Mouse (Mus musculus): Measurements from ENCODE around the gene Rer1. TPM values are rescaled to one million over a fixed set of nuclear protein-coding genes. Genes with fewer than 3 reads are reported as not detected.

The Rer1 gene
- polyA plus RNA-seq, 1 experiment = 82.5 TPM

GRCm38 (mm10) chr4:155075137-155075536, 11.0 kb downstream of the Rer1 start:
- Histone ChIP-seq H3K27ac (ENCODE audit: insufficient read depth, low read length) (no peak overlapping the region), H3K4me3 (ENCODE audit: low read depth, low read length) (no peak overlapping the region), H3K36me3 (ENCODE audit: control insufficient read depth, insufficient read depth, low read length, poor library complexity, severe bottlenecking) (peaks cover 67% of the 10 kb centered on the region), H3K9ac (ENCODE audit: low read depth, poor library complexity, severe bottlenecking) (no peak overlapping the region), H3K4me1 (ENCODE audit: control insufficient read depth, insufficient read depth, low read length) (no peaks in the 10 kb centered on the region), H3K27me3 (ENCODE audit: control insufficient read depth, insufficient read depth, low read length, poor library complexity, severe bottlenecking) (no peaks in the 10 kb centered on the region), H3K9me3 (replicated peaks; ENCODE audit: control insufficient read depth, insufficient read depth, low read length, poor library complexity, severe bottlenecking) (no peaks in the 10 kb centered on the region)
- TF ChIP-seq CTCF (IDR thresholded peaks at IDR 0.05; ENCODE audit: low read depth, low read length) = peak; percentile 77
- no peak for TF ChIP-seq EP300 (IDR thresholded peaks at IDR 0.05; ENCODE audit: insufficient read depth, low read depth, low read length)

- no peak overlapping the region for H3K9ac ChIP-seq (ENCODE audit: low read depth, poor library complexity, severe bottlenecking)
- TF ChIP-seq CTCF (IDR thresholded peaks at IDR 0.05; ENCODE audit: low read depth, low read length) (no peak), EP300 (IDR thresholded peaks at IDR 0.05; ENCODE audit: insufficient read depth, low read depth, low read length) (no peak), POLR2A (IDR thresholded peaks at IDR 0.05; ENCODE audit: insufficient read depth, low read length) (no peak)
- no peak overlapping the region for H3K4me3 ChIP-seq (ENCODE audit: low read depth, low read length)
- H3K4me1 ChIP-seq (ENCODE audit: control insufficient read depth, insufficient read depth, low read length) = no peaks in the 10 kb centered on the region
- no peak overlapping the region for H3K27ac ChIP-seq (ENCODE audit: insufficient read depth, low read length)
- H3K36me3 ChIP-seq (ENCODE audit: control insufficient read depth, insufficient read depth, low read length, poor library complexity, severe bottlenecking) = peaks cover 63% of the 10 kb centered on the region
- no peaks in the 10 kb centered on the region for H3K27me3 ChIP-seq (ENCODE audit: control insufficient read depth, insufficient read depth, low read length, poor library complexity, severe bottlenecking)
- H3K9me3 ChIP-seq (replicated peaks; ENCODE audit: control insufficient read depth, insufficient read depth, low read length, poor library complexity, severe bottlenecking) = no peaks in the 10 kb centered on the region
Observed at GRCm38 (mm10) chr4:155074418-155074817, 11.8 kb downstream of the Rer1 start.

DNA sequence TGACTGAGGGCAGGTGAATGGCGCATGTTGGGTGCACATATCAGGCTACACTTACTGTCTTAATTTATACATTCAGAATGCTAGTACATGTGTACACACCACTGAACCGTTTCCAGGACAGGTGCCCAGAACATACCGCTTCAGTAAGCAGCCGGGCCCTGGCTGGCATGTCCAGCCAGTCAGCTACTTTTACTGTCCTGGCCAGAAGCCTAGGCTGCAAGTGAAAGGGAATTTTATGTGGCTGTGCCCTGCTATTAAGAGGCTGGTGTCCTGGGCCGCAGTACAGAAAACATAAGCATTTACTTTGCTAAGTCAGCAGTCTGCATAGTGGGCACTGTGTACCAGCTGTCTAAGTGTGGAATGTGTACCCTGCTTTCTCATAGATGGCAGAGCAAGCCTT, 15.3 kb downstream of the Rer1 start:
- H3K4me1 ChIP-seq (ENCODE audit: control insufficient read depth, insufficient read depth, low read length) = no peaks in the 10 kb centered on the region
- no peaks in the 10 kb centered on the region for H3K27me3 ChIP-seq (ENCODE audit: control insufficient read depth, insufficient read depth, low read length, poor library complexity, severe bottlenecking)
- H3K9ac ChIP-seq (ENCODE audit: low read depth, poor library complexity, severe bottlenecking) = no peak overlapping the region
- H3K9me3 ChIP-seq (replicated peaks; ENCODE audit: control insufficient read depth, insufficient read depth, low read length, poor library complexity, severe bottlenecking) = no peaks in the 10 kb centered on the region
- TF ChIP-seq CTCF (IDR thresholded peaks at IDR 0.05; ENCODE audit: low read depth, low read length) = no peak
- TF ChIP-seq POLR2A (IDR thresholded peaks at IDR 0.05; ENCODE audit: insufficient read depth, low read length) = no peak
- TF ChIP-seq EP300 (IDR thresholded peaks at IDR 0.05; ENCODE audit: insufficient read depth, low read depth, low read length) = no peak
- no peak overlapping the region for H3K4me3 ChIP-seq (ENCODE audit: low read depth, low read length)
- no peak overlapping the region for H3K27ac ChIP-seq (ENCODE audit: insufficient read depth, low read length)
- peaks cover 50% of the 10 kb centered on the region for H3K36me3 ChIP-seq (ENCODE audit: control insufficient read depth, insufficient read depth, low read length, poor library complexity, severe bottlenecking)

- no peaks in the 10 kb centered on the region for H3K4me1 ChIP-seq (ENCODE audit: control insufficient read depth, insufficient read depth, low read length)
- TF ChIP-seq CTCF (IDR thresholded peaks at IDR 0.05; ENCODE audit: low read depth, low read length) = no peak
- no peak for TF ChIP-seq EP300 (IDR thresholded peaks at IDR 0.05; ENCODE audit: insufficient read depth, low read depth, low read length)
- no peak for TF ChIP-seq POLR2A (IDR thresholded peaks at IDR 0.05; ENCODE audit: insufficient read depth, low read length)
- H3K4me3 ChIP-seq (ENCODE audit: low read depth, low read length) = no peak overlapping the region
- no peak overlapping the region for H3K27ac ChIP-seq (ENCODE audit: insufficient read depth, low read length)
- peaks cover 44% of the 10 kb centered on the region for H3K36me3 ChIP-seq (ENCODE audit: control insufficient read depth, insufficient read depth, low read length, poor library complexity, severe bottlenecking)
- no peak overlapping the region for H3K9ac ChIP-seq (ENCODE audit: low read depth, poor library complexity, severe bottlenecking)
- H3K9me3 ChIP-seq (replicated peaks; ENCODE audit: control insufficient read depth, insufficient read depth, low read length, poor library complexity, severe bottlenecking) = no peaks in the 10 kb centered on the region
- no peaks in the 10 kb centered on the region for H3K27me3 ChIP-seq (ENCODE audit: control insufficient read depth, insufficient read depth, low read length, poor library complexity, severe bottlenecking)
Observed at GRCm38 (mm10) chr4:155070199-155070598, 16.0 kb downstream of the Rer1 start.

DNA sequence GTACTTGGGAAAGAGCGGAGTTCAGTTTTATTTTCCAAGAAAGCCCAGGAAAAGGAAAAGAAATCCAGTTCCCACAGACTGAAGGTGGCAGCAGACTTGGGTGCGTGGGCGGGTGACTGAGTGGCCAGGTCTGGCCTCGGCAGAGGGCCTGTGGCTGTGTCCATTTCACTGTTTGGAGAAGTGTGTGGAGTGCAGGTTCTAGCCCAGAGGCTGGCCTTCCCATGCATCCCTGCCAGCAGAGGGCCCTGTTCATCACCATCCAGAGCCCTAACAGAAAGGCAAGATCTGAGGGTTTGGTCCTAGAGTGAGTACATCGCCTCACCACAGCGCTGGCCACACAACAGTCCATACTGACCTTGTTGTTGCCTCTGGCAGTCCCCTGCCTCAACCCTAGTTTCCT, 17.0 kb downstream of the Rer1 start:
- H3K9me3 ChIP-seq (replicated peaks; ENCODE audit: control insufficient read depth, insufficient read depth, low read length, poor library complexity, severe bottlenecking) = no peaks in the 10 kb centered on the region
- no peak overlapping the region for H3K4me3 ChIP-seq (ENCODE audit: low read depth, low read length)
- H3K9ac ChIP-seq (ENCODE audit: low read depth, poor library complexity, severe bottlenecking) = no peak overlapping the region
- H3K27ac ChIP-seq (ENCODE audit: insufficient read depth, low read length) = no peak overlapping the region
- no peaks in the 10 kb centered on the region for H3K4me1 ChIP-seq (ENCODE audit: control insufficient read depth, insufficient read depth, low read length)
- no peaks in the 10 kb centered on the region for H3K27me3 ChIP-seq (ENCODE audit: control insufficient read depth, insufficient read depth, low read length, poor library complexity, severe bottlenecking)
- TF ChIP-seq EP300 (IDR thresholded peaks at IDR 0.05; ENCODE audit: insufficient read depth, low read depth, low read length) = no peak
- TF ChIP-seq POLR2A (IDR thresholded peaks at IDR 0.05; ENCODE audit: insufficient read depth, low read length) = no peak
- TF ChIP-seq CTCF (IDR thresholded peaks at IDR 0.05; ENCODE audit: low read depth, low read length) = peak; percentile 74
- H3K36me3 ChIP-seq (ENCODE audit: control insufficient read depth, insufficient read depth, low read length, poor library complexity, severe bottlenecking) = peaks cover 35% of the 10 kb centered on the region

DNA sequence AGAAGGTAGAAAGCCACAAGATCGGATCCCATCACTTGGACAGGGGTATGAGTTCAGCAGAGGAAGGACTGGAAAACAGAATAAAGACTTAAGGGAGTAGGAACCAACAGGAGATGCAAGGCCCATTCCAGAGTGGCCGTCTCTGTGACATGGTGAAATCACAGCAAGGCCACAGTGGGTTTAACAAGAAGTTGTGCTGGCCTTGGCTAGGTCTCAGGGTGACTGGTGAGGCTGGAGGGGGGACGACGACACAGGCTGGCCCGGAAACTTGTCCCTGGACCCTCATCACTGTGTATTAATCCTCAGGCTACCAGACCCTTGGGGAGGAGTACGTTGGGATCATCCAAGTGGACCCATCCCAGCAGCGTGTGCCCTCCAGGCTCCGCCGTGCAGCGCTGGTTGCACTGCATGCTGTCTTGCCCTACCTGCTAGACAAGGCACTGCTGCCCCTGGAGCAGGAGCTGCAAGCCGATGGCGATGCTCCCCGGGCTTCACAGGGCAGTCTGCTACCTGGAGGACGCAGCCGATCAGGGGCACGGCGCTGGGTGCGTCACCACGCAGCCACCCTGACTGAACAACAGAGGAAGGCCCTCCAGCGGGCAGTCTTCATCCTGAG, 17.7 kb downstream of the Rer1 start:
- no peak overlapping the region for H3K27ac ChIP-seq (ENCODE audit: insufficient read depth, low read length)
- H3K4me3 ChIP-seq (ENCODE audit: low read depth, low read length) = no peak overlapping the region
- no peaks in the 10 kb centered on the region for H3K9me3 ChIP-seq (replicated peaks; ENCODE audit: control insufficient read depth, insufficient read depth, low read length, poor library complexity, severe bottlenecking)
- H3K9ac ChIP-seq (ENCODE audit: low read depth, poor library complexity, severe bottlenecking) = no peak overlapping the region
- no peaks in the 10 kb centered on the region for H3K4me1 ChIP-seq (ENCODE audit: control insufficient read depth, insufficient read depth, low read length)
- H3K27me3 ChIP-seq (ENCODE audit: control insufficient read depth, insufficient read depth, low read length, poor library complexity, severe bottlenecking) = no peaks in the 10 kb centered on the region
- TF ChIP-seq EP300 (IDR thresholded peaks at IDR 0.05; ENCODE audit: insufficient read depth, low read depth, low read length) (no peak), CTCF (IDR thresholded peaks at IDR 0.05; ENCODE audit: low read depth, low read length) (no peak), POLR2A (IDR thresholded peaks at IDR 0.05; ENCODE audit: insufficient read depth, low read length) (no peak)
- peaks cover 31% of the 10 kb centered on the region for H3K36me3 ChIP-seq (ENCODE audit: control insufficient read depth, insufficient read depth, low read length, poor library complexity, severe bottlenecking)
